Mouse (Mus musculus): ENCODE data around the gene Zmiz1.

GRCm38 (mm10) chr14:25505201-25505671 is 46.3 kb downstream of the Zmiz1 start:
- TF ChIP-seq CTCF (IDR thresholded peaks at IDR 0.05; ENCODE audit: control insufficient read depth, insufficient read depth, low read length) (no peak), POLR2A (IDR thresholded peaks at IDR 0.05; ENCODE audit: borderline replicate concordance, control insufficient read depth, low read depth, low read length) (no peak)
